Mouse (Mus musculus) stomach, adult 2 months (tissue): ENCODE measurements around the gene Tex13c3. TPM values are rescaled to one million over a fixed set of nuclear protein-coding genes. Genes with fewer than 3 reads are reported as not detected.

Experiments
- polyA plus RNA-seq: library from polyadenylated mRNA; depleted of rRNA; stranded (reverse); fragments of >200 nt; gene quantifications from 2 replicates; pipeline ENCODE4 v1.2.3, GENCODE M21; 2012; rRNA removed

Gene Tex13c3
- polyA plus RNA-seq: not detected in 2 replicates

DNA sequence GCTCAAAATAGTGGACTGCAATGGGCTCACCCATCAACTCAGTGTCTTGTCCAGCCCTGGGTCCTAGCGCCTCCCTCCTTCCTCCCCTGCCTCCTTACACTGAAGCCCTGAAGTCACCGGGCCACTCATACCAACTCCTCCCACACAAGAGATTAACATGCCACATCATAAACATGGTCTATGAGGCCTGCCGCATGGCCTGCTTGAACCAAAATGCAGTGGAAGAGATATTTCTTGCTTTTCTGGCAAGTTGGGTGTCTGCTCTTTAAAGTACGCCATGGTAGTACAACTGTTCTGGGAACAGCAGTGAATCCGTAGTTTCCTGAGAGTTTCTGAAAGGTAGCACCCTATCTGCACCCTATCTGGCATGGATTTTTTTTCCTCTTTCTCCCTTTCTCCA is at the start of gene Tex13c3:
Tex13c3 (minus strand) TSS at position 101 of the 400 bp plus-strand sequence.

